Mouse (Mus musculus) olfactory bulb, adult 2 months (tissue): ENCODE results near the gene 3110082I17Rik. TPM values are rescaled to one million over a fixed set of nuclear protein-coding genes. Genes with fewer than 3 reads are reported as not detected.

Source experiments
- H3K27ac ChIP-seq: fragments of 200-500 bp; 2 replicates; pipeline ENCODE4 v1.5.1; 2012; ENCODE audit warnings: low read depth, low read length; ENCODE audit not compliant: insufficient read depth
- H3K4me1 ChIP-seq: fragments of 200-500 bp; 2 replicates; pipeline ENCODE4 v1.6.1; 2012; ENCODE audit warnings: low read length; ENCODE audit not compliant: control insufficient read depth, insufficient read depth
- H3K4me3 ChIP-seq: fragments of 200-500 bp; 2 replicates; pipeline ENCODE4 v1.5.1; 2012; ENCODE audit warnings: mild to moderate bottlenecking, low read depth, low read length, moderate library complexity; ENCODE audit not compliant: insufficient read depth
- CTCF ChIP-seq: fragments of 200-500 bp; IDR thresholded peaks from 2 replicates; pipeline ENCODE4 v1.5.1; 2012; ENCODE audit warnings: low read depth, mild to moderate bottlenecking, low read length, moderate library complexity; ENCODE audit not compliant: insufficient read depth
- POLR2A ChIP-seq: fragments of 200-500 bp; IDR thresholded peaks from 2 replicates; pipeline ENCODE4 v1.6.1; 2012; ENCODE audit warnings: mild to moderate bottlenecking, low read depth, low read length, moderate library complexity; ENCODE audit not compliant: insufficient read depth
- WGBS: fragments of 180-500 bp; shearing (Covaris S2); methylation state at CpG from one replicate; pipeline ENCODE4 v1.1.7; 2018; 5-methylcytosine and 5-hydroxymethylcytosine counted together
- polyA plus RNA-seq: library from polyadenylated mRNA; stranded (reverse); fragments of >200 nt; gene quantifications from 2 replicates; pipeline ENCODE4 v1.2.4, GENCODE M21; 2012; ENCODE audit warnings: low replicate concordance; ENCODE audit not compliant: missing spikeins, insufficient read depth, insufficient read length

The 3110082I17Rik gene
- polyA plus RNA-seq, 1 experiment, result not detected

DNA sequence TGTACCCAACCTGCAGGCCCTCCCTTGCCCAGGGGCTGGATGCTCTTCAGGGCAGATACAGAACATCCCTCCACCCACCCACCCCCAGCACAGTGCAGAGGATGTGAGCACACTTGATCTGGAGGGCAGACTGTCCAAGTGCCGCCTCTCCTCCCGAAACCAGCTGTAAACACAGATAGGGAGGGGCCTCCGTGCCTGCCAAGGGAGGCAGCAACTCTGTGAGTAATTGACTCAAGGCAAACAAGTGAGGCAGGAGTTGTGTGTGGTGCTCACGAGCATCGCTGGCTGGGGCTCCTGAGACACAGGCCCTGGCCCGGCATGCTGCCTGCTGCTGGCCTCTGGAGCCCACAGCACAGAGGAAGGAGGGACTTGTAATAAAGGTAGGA lies 70.7 kb downstream of the 3110082I17Rik start:
- H3K27ac ChIP-seq, result peak overlapping the region; percentile 41
- WGBS, result 16% methylated on average over 6 of the region's 6 CpGs

DNA sequence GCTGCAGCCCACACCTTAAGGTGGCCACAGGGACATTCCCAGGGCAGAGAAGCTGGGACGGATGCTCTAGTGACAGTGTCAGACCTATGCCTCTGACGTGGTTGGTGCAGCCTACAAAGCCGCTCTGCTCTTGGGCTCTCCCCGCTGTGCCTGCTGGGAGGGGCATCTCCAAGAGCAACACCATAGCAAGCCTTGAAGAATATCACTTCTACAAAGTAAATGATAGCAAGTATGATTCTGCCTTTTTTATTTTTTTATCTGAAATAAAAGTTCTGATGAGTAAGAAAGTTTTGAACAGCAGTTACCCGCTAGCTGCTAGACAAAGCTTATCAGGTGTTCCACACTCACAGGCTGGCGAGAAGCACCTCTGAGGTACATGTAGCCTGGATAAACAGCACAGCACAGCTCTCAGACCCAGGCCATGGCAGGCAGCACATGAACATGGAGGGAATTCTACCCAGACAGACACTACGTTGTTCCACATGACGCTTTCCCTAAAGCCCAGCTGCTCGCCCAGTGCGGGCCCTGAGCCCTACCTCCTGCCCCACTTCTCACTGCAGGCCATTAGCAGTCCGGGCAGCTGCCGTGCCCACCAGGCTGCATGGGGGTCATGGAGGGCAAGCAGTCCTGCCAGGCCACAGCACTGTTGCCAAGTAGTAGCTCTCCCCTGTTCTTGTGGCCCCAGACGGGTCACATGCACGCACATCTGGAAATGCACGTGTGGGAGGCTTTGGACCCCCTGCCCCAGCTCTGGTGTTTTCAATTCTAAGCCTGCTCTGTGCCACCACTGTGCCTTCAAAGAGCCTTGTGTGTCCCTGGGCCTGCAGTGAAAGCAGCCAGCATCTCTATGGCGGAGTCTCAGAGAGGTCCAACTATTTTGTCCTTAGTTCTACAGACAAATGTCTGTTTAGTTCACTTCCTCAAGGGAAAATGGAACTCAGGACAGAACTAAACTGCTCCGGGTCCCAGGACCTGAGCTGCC lies 71.3 kb downstream of the 3110082I17Rik start:
- H3K4me1 ChIP-seq, result peaks cover 38% of the 10 kb centered on the region
- H3K4me3 ChIP-seq, result no peak overlapping the region
- H3K27ac ChIP-seq, result peak overlapping the region; percentile 65
- 59% methylated on average over 17 of the region's 17 CpGs for WGBS
- no peak for TF ChIP-seq CTCF
- TF ChIP-seq POLR2A, result no peak

More for the DNA sequence above, 70.7 kb downstream of the 3110082I17Rik start:
- no peak for TF ChIP-seq CTCF
- TF ChIP-seq POLR2A, result no peak
- no peak overlapping the region for H3K4me3 ChIP-seq
- H3K4me1 ChIP-seq, result peaks cover 38% of the 10 kb centered on the region

DNA sequence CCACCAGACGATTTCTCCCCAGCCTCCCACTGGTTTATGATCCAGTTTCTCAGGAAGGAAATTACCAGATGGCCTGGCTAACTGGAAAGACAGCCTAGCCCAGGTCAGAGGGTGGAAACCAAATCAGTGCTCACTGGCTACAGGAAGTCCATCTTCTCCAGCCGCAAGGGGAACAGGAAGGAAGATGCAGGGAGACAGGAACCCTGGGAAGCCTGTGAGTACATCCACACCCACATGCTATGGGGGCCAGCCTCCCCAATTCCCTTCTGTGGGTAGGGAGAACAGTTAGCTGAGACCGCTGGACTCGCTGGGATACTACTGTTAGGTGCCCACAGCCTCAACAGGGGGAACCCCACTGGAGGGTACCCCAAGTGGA lies 72.1 kb downstream of the 3110082I17Rik start:
- Histone ChIP-seq H3K4me3 (no peak overlapping the region), H3K4me1 (peaks cover 44% of the 10 kb centered on the region), H3K27ac (0 out of 2 replicates have a peak overlapping the region, but pooled peaks have one; percentile 2)
- TF ChIP-seq POLR2A, result no peak
- no peak for TF ChIP-seq CTCF
- 68% methylated on average over 4 of the region's 4 CpGs for WGBS

DNA sequence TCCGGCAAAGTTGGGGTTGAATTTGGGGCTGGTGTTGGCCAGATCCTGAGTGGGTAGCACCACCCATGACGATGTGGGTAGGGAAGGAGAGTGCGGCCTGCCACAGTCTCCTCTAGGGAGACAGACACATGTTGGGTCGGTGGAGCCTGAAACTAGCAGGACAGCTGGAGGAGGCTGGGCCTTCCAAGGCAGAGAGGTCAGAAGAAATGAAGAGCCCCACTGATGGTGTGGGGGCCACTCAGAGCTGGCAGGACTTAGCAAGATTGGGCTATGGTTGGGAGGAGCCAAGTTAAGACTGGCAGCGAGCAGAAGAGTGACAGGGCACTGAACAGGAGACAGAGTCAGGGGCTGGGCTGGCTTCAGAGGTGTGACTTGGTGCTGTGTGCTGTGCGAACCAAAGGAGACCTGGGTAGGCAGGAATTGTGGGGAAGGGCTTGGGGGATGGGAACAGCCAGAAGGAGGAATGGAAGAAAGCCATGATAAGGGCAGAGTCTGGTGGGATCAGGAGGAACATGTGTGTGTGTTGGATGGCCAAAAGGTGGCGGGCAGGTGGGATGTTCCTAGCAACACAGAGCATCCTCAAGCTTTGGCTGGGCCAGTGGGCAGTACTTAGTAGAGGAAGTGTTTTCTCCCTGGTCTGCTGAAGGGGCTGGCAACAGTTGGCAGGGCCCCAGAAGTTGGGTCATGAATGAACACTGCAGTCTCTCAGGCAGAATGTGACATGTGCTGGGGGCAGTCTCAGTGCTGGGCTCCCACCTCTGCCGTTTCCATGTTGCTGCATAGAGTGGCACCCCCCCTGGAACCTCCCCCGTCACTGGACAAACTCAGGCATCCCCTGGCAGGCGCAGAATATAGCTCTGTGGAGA lies 72.8 kb downstream of the 3110082I17Rik start:
- Histone ChIP-seq H3K4me3 (no peak overlapping the region), H3K27ac (0 out of 2 replicates have a peak overlapping the region, but pooled peaks have one; percentile 2), H3K4me1 (peaks cover 50% of the 10 kb centered on the region)
- TF ChIP-seq CTCF (no peak), POLR2A (no peak)
- 80% methylated on average over 10 of the region's 10 CpGs for WGBS

DNA sequence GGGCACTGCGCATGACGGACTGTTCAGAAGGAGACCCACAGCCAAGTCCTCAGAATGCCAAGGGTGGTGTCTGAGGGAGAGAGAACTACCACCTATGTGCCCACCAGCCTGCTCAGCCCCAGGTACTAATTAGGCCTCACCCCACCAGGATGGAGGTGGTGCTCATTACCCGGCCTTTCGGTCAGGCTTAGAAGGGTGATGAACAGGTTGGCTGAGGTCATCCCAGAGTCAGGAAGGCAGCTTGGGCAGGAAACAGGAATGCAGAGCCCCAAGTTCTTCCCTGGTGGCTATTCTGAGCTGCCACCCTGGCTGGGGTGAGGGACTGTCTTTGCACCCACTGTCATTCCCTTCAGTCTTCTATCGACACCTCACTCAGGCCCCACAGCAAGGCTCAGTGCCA lies 74.3 kb downstream of the 3110082I17Rik start:
- no peak for TF ChIP-seq POLR2A
- TF ChIP-seq CTCF, result no peak
- Histone ChIP-seq H3K4me1 (peaks cover 52% of the 10 kb centered on the region), H3K27ac (no peak overlapping the region), H3K4me3 (no peak overlapping the region)
- 92% methylated on average over 5 of the region's 5 CpGs for WGBS

DNA sequence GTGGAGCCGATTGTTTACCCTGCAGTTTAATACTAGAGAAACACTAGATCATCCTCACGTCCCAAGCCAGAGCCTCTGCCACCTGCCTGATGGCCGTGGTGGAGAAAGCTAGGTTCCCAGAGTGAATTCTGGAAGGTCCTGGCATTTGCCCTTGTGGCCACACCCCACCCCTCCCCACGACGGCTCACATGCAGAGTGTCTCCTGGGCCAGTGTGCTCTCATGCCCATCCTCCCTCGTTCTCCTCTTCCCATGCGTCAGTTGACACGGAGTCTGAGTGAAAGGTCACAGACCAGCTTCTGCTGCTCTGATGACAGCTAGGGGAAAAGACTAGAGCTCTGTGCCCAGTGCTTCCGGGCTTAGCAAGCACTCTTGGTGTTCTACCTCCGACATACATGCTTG lies 75.8 kb downstream of the 3110082I17Rik start:
- H3K4me1 ChIP-seq, result peaks cover 54% of the 10 kb centered on the region
- H3K27ac ChIP-seq, result no peak overlapping the region
- TF ChIP-seq POLR2A (no peak), CTCF (no peak)
- 75% methylated on average over 10 of the region's 10 CpGs for WGBS
- H3K4me3 ChIP-seq, result no peak overlapping the region

DNA sequence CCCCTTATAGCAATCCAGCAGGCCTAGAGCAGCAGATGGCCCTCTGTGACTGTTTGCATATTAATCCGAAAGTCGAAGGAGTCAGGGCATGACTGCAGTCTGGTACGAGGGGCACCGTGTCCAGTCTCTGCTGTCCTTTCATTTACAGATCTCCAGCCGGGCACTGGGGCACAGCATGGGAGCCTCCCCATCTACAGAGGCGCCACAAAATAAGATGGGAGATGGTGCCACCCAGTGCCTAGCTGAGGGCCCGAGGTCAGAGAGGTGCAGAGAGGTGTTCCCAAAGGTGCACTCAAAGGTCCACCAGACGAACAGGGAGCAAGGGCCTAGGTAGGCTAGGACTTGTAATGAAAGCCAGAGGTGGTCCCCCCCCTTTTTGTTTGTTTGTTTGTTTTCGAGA lies 77.1 kb downstream of the 3110082I17Rik start:
- peaks cover 50% of the 10 kb centered on the region for H3K4me1 ChIP-seq
- no peak overlapping the region for H3K4me3 ChIP-seq
- peak overlapping the region; percentile 22 for H3K27ac ChIP-seq
- TF ChIP-seq CTCF (no peak), POLR2A (no peak)
- WGBS, result 73% methylated on average over 9 of the region's 9 CpGs

DNA sequence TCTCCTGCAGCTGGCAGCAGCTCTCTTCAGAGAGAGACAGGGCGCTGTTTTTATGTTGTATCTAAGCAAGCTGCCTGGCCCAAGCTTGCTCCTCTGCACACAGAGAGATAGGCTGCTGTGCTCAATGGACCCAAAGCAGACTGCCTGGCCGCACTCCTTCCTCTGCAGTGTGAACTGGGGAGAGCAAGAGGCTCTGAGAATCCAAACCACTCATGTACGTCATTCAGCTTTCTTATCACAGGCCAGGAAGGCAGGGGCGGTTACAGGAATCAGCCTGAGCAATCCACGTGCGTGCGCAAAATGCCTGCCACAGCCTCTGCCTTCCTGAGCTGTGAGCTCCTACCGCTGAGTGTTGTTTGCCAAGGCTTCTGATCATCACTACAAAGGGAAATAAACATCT lies 77.6 kb downstream of the 3110082I17Rik start:
- Histone ChIP-seq H3K4me3 (no peak overlapping the region), H3K4me1 (peaks cover 50% of the 10 kb centered on the region), H3K27ac (peak overlapping the region; percentile 22)
- TF ChIP-seq POLR2A, result no peak
- TF ChIP-seq CTCF, result no peak
- 33% methylated on average over 8 of the region's 8 CpGs for WGBS
